Mouse (Mus musculus) layer of hippocampus, adult 8-10 months (tissue): ENCODE results near the gene Camk1. TPM values are rescaled to one million over a fixed set of nuclear protein-coding genes. Genes with fewer than 3 reads are reported as not detected.
A peak's percentile ranks its signal among the peaks of the same experiment; 100 is the strongest.

ENCODE experiments used
- DNase-seq, 2 experiments: peaks; one replicate each; pipeline ENCODE4 v3.0.0; 2022; ENCODE audit warnings: low spot score in 2 of 2
- total RNA-seq, 4 experiments: library from RNA; stranded (reverse); gene quantifications; 2 replicates each; pipeline ENCODE4 v1.2.4; 2022

Camk1 gene
- total RNA-seq, 4 experiments from 2014 or later: 57.2 to 74.1 (median 63.7) TPM

- no peak for DNase-seq
Measured at GRCm38 (mm10) chr6:113306986-113307349, 36.8 kb downstream of the Camk1 start, which contains the start of gene Brpf1. Brpf1 (plus strand) TSS chr6:113307137.

- peak; percentile 99 for DNase-seq
Measured at GRCm38 (mm10) chr6:113306322-113306985, 37.3 kb downstream of the Camk1 start.

GRCm38 (mm10) chr6:113302258-113302657 is 41.5 kb downstream of the Camk1 start:
- DNase-seq: no peak

GRCm38 (mm10) chr6:113301350-113301749 is 42.4 kb downstream of the Camk1 start:
- DNase-seq: no peak

GRCm38 (mm10) chr6:113296639-113297038 is 47.1 kb downstream of the Camk1 start:
- DNase-seq: no peak

- no peak for DNase-seq
Measured at GRCm38 (mm10) chr6:113296046-113296445, 47.7 kb downstream of the Camk1 start.

- no peak for DNase-seq
Measured at GRCm38 (mm10) chr6:113292938-113293337, 50.8 kb downstream of the Camk1 start.

GRCm38 (mm10) chr6:113290346-113290745 is 53.4 kb downstream of the Camk1 start:
- no peak for DNase-seq

- no peak for DNase-seq
Measured at GRCm38 (mm10) chr6:113289346-113289745, 54.4 kb downstream of the Camk1 start.

GRCm38 (mm10) chr6:113287236-113287635 is 56.5 kb downstream of the Camk1 start:
- DNase-seq: no peak

- DNase-seq: no peak
Measured at GRCm38 (mm10) chr6:113286316-113286715, 57.5 kb downstream of the Camk1 start.

- DNase-seq: no peak
Measured at GRCm38 (mm10) chr6:113284931-113285330, 58.9 kb downstream of the Camk1 start.

Other genes starting within 250 kb of the Camk1 start
- gene Lhfpl4, start 148.6 kb downstream of the Camk1 start, total RNA-seq: 10 to 100 TPM; 71.7 to 80.9 (median 76.9) TPM
- 10 to 100 TPM; 15.5 to 19.9 (median 17.7) TPM for gene Mtmr14, start 106.1 kb downstream of the Camk1 start, total RNA-seq
- gene Cpne9, start 61.7 kb downstream of the Camk1 start, total RNA-seq: 10 to 100 TPM; 19.5 to 24.2 (median 19.9) TPM
- 10 to 100 TPM; 36.8 to 40.5 (median 38.4) TPM for gene Brpf1, start 36.8 kb downstream of the Camk1 start, total RNA-seq
- 10 to 100 TPM in 2 of 4 experiments, 1 to 10 TPM in 2; 7.6 to 11.1 (median 9.4) TPM for gene Ogg1, start 17.0 kb downstream of the Camk1 start, total RNA-seq
- 10 to 100 TPM; 43.4 to 49.8 (median 47.7) TPM for gene Tada3, start 33.9 kb upstream of the Camk1 start, total RNA-seq
- gene Arpc4, start 34.1 kb upstream of the Camk1 start, total RNA-seq: 100 to 1,000 TPM; 282 to 324 (median 303) TPM
- gene Ttll3, start 45.3 kb upstream of the Camk1 start, total RNA-seq: 10 to 100 TPM; 17.2 to 21.6 (median 19.6) TPM
- gene Rpusd3, start 75.4 kb upstream of the Camk1 start, total RNA-seq: 10 to 100 TPM; 27.4 to 39.1 (median 35.2) TPM
- not detected for gene Cidec, start 91.8 kb upstream of the Camk1 start, total RNA-seq
- gene Jagn1, start 98.6 kb upstream of the Camk1 start, total RNA-seq: 10 to 100 TPM; 38.5 to 47.0 (median 39.7) TPM
- gene Il17re, start 114.5 kb upstream of the Camk1 start, total RNA-seq: under 1 TPM; 0.22 to 0.45 (median 0.41) TPM
- 1 to 10 TPM; 3.8 to 6.1 (median 4.8) TPM for gene Il17rc, start 127.4 kb upstream of the Camk1 start, total RNA-seq
- gene Creld1, start 139.3 kb upstream of the Camk1 start, total RNA-seq: 100 to 1,000 TPM in 2 of 4 experiments, 10 to 100 TPM in 2; 86.9 to 135 (median 104) TPM
- gene Prrt3, start 157.9 kb upstream of the Camk1 start, total RNA-seq: 10 to 100 TPM; 45.3 to 51.3 (median 49.8) TPM
- gene Emc3, start 187.7 kb upstream of the Camk1 start, total RNA-seq: 10 to 100 TPM; 62.1 to 75.3 (median 71.4) TPM
- gene Fancd2, start 187.7 kb upstream of the Camk1 start, total RNA-seq: 1 to 10 TPM; 2.0 to 2.5 (median 2.3) TPM